Mouse (Mus musculus): ENCODE results near the gene Slfn8. TPM values are rescaled to one million over a fixed set of nuclear protein-coding genes. Genes with fewer than 3 reads are reported as not detected.

Slfn8 gene
- 1.3 TPM in 1 of 2 replicates, not detected in the other for polyA plus RNA-seq (2012; ENCODE audit: insufficient read depth, low replicate concordance)

DNA sequence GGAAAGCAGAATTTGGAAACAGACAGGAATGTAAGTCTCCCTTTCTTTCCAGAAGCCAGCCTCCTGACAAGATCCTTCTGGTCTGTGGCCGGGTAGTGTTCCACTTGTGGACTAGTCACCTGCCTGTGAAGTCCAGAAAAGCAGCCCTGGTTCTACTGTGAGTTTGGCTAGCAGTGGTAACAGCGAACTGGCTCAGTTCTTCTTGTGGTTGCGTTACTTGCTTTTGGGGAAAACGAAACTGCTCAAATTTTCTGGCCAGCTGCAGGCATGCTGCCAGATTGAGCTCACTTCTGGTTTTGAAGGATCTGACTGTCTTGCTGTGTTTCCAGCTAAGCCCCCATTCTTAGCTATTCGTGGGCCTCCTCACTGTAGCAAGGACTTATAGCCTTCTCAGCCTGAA lies at the start of gene Slfn8:
Gene Slfn8, minus strand, starts transcription at position 190 of the 400 bp plus-strand sequence.
- Histone ChIP-seq H3K4me1 (peaks cover 17% of the 10 kb centered on the region), H3K4me3 (replicated peaks) (peak within 1 kb of the TSS; percentile 84), H3K36me3 (replicated peaks; ENCODE audit: low read length) (no peaks in the 10 kb centered on the region), H3K9me3 (no peaks in the 10 kb centered on the region), H3K27me3 (replicated peaks) (no peaks in the 10 kb centered on the region)
- TF ChIP-seq FLI1 (IDR thresholded peaks at IDR 0.05; ENCODE audit: low read length) = no peak
- TF ChIP-seq GATA1 (IDR thresholded peaks at IDR 0.05; ENCODE audit: borderline replicate concordance, low read length) = no peak

DNA sequence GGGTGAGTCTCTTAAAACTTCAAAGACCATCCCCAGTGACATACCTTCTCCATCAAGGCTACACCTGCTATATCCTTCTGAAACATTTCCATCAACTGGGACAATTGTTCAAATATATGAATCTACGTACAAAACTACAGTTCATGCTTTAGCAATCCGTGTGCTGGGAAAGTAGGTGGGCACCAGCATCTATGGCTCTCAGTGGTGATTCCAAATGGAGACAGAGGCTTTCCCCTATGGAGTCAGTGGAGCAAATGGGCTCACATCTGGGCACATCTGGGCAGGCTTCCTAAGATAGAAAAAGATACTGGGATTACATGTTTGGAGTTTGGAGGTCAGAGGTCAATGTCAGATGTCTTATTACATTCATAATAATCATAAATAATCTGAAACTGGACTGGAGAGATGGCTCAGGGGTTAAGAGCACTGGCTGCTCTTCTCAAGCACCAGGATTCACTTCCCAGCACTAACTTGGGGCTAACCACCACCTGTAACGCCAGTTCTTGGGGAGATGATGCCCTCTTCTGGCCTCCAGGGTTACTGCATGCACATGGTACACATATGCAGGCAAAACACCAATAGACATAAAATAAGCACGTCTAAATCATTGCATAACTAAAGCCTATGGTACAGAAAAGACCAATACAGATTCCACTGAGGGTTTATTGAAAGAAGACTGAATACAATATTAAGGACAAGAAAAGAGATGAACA lies 47.5 kb upstream of the Slfn8 start:
- H3K4me1 ChIP-seq = peaks cover 44% of the 10 kb centered on the region
- no peaks in the 10 kb centered on the region for H3K9me3 ChIP-seq
- peaks cover 26% of the 10 kb centered on the region for H3K36me3 ChIP-seq (replicated peaks; ENCODE audit: low read length)
- no peak for TF ChIP-seq FLI1 (IDR thresholded peaks at IDR 0.05; ENCODE audit: low read length)
- H3K27me3 ChIP-seq (replicated peaks) = no peaks in the 10 kb centered on the region
- H3K4me3 ChIP-seq (replicated peaks) = peak overlapping the region; percentile 72

DNA sequence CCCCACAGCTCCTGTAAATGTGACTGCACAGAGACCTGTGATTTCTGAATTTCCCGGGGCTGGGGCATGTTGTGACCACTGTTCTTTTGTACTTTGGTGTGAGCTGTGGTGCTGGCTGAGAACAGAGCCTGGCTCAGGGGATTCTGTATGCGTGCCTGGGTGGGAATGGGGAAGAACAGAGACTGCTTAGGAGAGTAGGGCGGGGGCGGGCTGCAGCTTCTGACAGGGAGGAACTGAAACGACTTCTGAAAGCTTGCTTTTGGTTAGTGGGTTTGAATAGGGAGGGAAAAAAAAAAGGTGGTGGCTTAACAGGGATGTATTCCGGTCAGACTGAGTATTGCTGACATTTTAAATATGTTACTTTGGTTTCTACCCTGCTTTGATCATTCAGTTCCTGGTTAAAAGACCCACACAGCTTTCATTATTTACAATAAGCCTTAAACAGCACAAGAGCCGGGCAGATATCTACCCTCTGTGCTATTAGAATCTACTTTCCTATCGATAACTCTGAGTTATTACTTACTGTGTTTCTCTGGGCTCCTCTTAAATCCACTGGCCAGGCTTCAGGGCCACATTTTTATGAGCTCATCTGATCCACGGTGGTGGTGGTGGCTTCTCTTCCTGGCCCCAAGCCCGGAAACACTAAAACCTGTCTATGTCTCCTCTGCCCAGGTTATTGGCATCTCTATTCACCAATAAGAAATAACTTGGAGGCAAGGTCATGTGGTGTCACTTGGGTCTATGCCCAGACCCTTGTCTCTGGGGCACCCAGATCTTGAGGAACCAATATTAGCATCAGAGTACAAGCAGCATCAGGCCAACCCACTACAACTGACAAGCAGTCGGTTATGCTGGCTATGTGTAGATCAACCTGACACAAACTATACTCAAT lies 46.3 kb upstream of the Slfn8 start:
- Histone ChIP-seq H3K9me3 (no peaks in the 10 kb centered on the region), H3K27me3 (replicated peaks) (no peaks in the 10 kb centered on the region), H3K36me3 (replicated peaks; ENCODE audit: low read length) (peaks cover 26% of the 10 kb centered on the region), H3K4me3 (replicated peaks) (peak overlapping the region; percentile 88), H3K4me1 (peaks cover 47% of the 10 kb centered on the region)
- TF ChIP-seq GATA1 (IDR thresholded peaks at IDR 0.05; ENCODE audit: borderline replicate concordance, low read length) (no peak), FLI1 (IDR thresholded peaks at IDR 0.05; ENCODE audit: low read length) (no peak)

DNA sequence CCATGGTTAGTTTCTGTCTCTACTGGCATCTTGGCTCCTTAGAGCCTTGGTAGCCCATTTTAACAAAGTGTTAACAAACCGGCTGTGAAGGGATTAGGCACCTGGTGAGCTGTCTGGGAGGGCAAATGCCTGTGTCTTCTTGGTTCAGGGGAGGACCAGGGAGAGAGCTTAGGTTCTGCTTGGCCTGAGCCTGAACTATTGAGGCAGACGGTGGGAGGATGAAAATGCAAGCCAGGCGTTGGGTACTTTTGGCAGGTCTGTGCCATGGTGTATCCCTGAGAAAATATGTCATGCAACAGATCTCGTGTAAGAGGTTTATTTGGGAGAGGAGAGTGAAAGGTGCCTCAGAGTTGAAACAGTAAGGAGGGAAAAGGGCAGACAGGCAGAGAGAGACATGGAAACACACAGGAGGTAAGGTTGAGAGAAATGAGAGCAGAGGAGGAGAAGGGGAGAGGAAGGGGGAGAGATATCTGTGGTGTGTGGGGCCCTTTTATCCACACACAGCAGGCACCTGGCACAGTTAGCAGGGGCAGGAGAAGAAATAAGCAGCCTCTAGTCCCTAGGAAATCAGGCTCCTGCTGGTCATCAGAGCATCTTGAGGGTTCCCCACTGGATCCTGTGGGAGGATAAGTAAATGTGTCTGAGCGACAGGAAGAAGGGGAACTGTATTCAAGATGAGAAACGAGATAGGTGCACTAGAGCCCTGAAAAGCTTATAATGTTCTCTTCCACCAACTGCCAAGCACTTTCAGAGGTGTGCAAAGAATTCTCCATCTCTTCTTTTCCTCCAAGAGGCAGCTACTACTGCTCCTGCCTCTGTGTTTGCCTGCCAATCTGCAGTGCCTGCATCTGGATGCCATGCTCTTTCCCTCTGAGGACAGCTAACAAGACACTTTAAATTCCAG lies 45.1 kb upstream of the Slfn8 start:
- Histone ChIP-seq H3K4me1 (peaks cover 47% of the 10 kb centered on the region), H3K9me3 (no peaks in the 10 kb centered on the region), H3K27me3 (replicated peaks) (no peaks in the 10 kb centered on the region), H3K4me3 (replicated peaks) (peak overlapping the region; percentile 88), H3K36me3 (replicated peaks; ENCODE audit: low read length) (peaks cover 27% of the 10 kb centered on the region)
- TF ChIP-seq FLI1 (IDR thresholded peaks at IDR 0.05; ENCODE audit: low read length) = no peak
- no peak for TF ChIP-seq GATA1 (IDR thresholded peaks at IDR 0.05; ENCODE audit: borderline replicate concordance, low read length)

DNA sequence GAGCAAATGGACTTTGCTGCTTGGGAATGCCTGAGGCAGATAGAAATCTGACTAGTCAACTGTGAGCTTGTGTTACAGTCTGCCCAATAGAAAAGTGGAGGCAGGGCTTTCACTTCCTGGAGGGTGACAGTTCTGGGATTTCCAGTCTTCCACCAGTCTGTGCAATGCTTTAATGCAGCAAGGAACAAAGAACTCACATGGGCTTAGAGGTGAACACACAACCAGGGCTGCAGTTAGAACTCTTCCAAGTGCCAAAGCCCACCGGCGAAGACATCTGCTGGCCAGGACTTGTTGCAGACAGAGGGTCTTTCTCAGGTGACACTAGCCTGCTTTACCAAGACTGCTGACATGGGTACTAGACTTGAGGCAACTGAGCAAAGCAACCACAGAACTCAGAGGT lies 44.3 kb upstream of the Slfn8 start, which contains the start of gene Slfn2:
Gene Slfn2, plus strand, starts transcription at position 167 of the 400 bp plus-strand sequence.
- Histone ChIP-seq H3K4me1 (peaks cover 47% of the 10 kb centered on the region), H3K4me3 (replicated peaks) (peak within 1 kb of the TSS; percentile 88), H3K36me3 (replicated peaks; ENCODE audit: low read length) (peaks cover 20% of the 10 kb centered on the region), H3K27me3 (replicated peaks) (no peaks in the 10 kb centered on the region), H3K9me3 (no peaks in the 10 kb centered on the region)
- TF ChIP-seq GATA1 (IDR thresholded peaks at IDR 0.05; ENCODE audit: borderline replicate concordance, low read length) = no peak
- TF ChIP-seq FLI1 (IDR thresholded peaks at IDR 0.05; ENCODE audit: low read length) = no peak

DNA sequence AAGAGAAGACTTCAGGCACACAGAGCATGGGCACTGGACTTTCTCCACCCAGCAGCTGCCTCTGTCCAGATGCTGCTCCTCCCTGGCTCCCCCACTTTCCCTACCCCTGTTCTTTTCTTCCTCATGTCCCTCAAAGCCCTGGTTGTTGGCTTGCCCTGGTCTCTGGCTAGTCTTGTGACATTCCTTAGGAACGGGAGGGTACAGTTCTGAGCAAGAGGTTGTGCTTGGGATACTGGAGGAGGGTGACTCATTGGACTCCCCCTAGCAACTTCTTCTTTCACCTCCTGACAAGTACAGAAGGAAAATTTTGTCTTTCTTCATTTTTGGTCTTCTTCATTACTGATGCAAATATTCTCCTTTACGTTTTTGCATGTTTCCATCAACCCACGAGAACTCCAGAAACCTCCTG lies 43.3 kb upstream of the Slfn8 start:
- H3K4me3 ChIP-seq (replicated peaks) = peak overlapping the region; percentile 42

DNA sequence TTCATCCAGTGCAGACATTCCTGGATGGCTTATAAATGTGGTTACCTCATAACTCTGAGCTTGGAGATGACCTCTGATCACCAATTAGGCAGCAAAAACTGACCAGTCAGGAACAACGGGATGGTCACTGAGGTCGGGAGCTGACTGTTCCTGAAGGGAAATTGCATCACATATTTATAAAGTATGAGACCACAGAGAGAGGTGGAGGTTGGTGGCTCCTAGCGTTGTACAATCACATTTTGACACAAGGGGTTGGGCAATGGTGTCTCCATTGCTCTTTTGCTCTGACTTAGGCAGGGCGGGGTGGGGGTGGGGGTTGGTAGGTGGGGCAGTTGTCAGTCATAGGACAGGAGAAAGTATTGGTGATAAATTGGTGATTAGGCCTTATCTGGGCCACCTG lies 42.5 kb upstream of the Slfn8 start:
- TF ChIP-seq GATA1 (IDR thresholded peaks at IDR 0.05; ENCODE audit: borderline replicate concordance, low read length) (no peak), FLI1 (IDR thresholded peaks at IDR 0.05; ENCODE audit: low read length) (no peak)
- no peaks in the 10 kb centered on the region for H3K9me3 ChIP-seq
- H3K36me3 ChIP-seq (replicated peaks; ENCODE audit: low read length) = peaks cover 5% of the 10 kb centered on the region
- H3K27me3 ChIP-seq (replicated peaks) = no peaks in the 10 kb centered on the region
- peaks cover 47% of the 10 kb centered on the region for H3K4me1 ChIP-seq
- H3K4me3 ChIP-seq (replicated peaks) = no peak overlapping the region

More for the DNA sequence above, 43.3 kb upstream of the Slfn8 start:
- Histone ChIP-seq H3K9me3 (no peaks in the 10 kb centered on the region), H3K27me3 (replicated peaks) (no peaks in the 10 kb centered on the region), H3K4me1 (peaks cover 47% of the 10 kb centered on the region), H3K36me3 (replicated peaks; ENCODE audit: low read length) (peaks cover 11% of the 10 kb centered on the region)
- TF ChIP-seq FLI1 (IDR thresholded peaks at IDR 0.05; ENCODE audit: low read length) = no peak
- TF ChIP-seq GATA1 (IDR thresholded peaks at IDR 0.05; ENCODE audit: borderline replicate concordance, low read length) = no peak

DNA sequence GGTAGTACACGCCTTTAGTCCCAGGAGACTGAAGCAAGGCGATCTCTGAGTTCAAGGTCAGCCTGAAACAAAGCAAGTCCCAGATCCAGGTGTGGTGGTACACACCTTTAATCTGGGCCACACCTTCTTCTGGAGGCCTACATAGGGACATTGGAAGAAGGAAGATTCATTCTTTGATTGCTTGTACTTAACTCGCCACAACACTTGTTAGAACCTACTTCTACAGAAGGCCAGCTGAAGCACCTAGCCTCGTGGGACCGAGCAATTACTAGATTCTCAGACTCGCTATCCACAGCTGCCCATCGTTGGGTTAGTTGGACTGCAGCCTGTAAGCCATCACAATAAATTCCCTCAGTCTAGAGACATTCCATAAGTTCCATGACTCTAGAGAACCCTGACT lies 41.2 kb upstream of the Slfn8 start:
- Histone ChIP-seq H3K36me3 (replicated peaks; ENCODE audit: low read length) (peaks cover 2% of the 10 kb centered on the region), H3K27me3 (replicated peaks) (no peaks in the 10 kb centered on the region), H3K4me1 (peaks cover 42% of the 10 kb centered on the region), H3K9me3 (no peaks in the 10 kb centered on the region), H3K4me3 (replicated peaks) (no peak overlapping the region)
- TF ChIP-seq FLI1 (IDR thresholded peaks at IDR 0.05; ENCODE audit: low read length) = no peak
- no peak for TF ChIP-seq GATA1 (IDR thresholded peaks at IDR 0.05; ENCODE audit: borderline replicate concordance, low read length)

DNA sequence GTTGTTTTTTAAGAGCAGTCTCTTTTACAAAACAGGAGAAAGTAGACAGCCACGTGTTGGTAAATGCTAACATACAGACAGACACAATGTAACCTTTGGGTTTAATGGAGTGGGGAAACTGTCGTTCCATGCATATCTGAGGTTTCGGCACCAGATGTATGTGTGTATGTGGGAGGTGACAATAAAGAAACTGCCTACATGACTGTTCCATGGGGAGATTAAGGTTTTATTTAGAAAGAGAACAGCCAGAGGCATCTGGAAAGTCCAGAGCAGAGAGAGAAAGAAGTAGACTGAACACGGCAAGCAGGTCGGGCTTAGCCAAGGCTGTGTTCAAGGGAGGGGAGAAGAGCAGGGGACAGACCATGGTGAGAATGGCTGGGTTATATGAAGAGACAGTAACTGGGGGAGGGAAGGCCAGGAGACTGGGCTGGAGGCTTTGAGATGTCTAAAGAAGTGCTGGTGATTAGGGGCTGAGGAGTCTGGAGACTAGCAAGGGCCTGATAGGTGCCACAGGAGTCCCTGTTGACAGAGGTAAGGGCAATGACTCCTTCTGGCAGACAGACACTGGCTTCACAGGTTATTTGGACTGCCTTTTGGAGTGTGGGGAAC lies 39.9 kb upstream of the Slfn8 start:
- Histone ChIP-seq H3K27me3 (replicated peaks) (no peaks in the 10 kb centered on the region), H3K4me1 (peaks cover 29% of the 10 kb centered on the region), H3K9me3 (no peaks in the 10 kb centered on the region), H3K36me3 (replicated peaks; ENCODE audit: low read length) (peaks cover 2% of the 10 kb centered on the region), H3K4me3 (replicated peaks) (no peak overlapping the region)
- TF ChIP-seq GATA1 (IDR thresholded peaks at IDR 0.05; ENCODE audit: borderline replicate concordance, low read length) = no peak
- TF ChIP-seq FLI1 (IDR thresholded peaks at IDR 0.05; ENCODE audit: low read length) = no peak

Measured in megakaryocyte, embryonic 14.5 days (primary cell).